Mouse (Mus musculus) cerebellum, postnatal 25 days (tissue): ENCODE results near the gene Zfp518b.

Experiments used
- DNase-seq, 2 experiments: peaks; one replicate each; pipeline ENCODE4 v3.0.0; 2021; ENCODE audit warnings: mixed read lengths in 2 of 2

Zfp518b gene

DNA sequence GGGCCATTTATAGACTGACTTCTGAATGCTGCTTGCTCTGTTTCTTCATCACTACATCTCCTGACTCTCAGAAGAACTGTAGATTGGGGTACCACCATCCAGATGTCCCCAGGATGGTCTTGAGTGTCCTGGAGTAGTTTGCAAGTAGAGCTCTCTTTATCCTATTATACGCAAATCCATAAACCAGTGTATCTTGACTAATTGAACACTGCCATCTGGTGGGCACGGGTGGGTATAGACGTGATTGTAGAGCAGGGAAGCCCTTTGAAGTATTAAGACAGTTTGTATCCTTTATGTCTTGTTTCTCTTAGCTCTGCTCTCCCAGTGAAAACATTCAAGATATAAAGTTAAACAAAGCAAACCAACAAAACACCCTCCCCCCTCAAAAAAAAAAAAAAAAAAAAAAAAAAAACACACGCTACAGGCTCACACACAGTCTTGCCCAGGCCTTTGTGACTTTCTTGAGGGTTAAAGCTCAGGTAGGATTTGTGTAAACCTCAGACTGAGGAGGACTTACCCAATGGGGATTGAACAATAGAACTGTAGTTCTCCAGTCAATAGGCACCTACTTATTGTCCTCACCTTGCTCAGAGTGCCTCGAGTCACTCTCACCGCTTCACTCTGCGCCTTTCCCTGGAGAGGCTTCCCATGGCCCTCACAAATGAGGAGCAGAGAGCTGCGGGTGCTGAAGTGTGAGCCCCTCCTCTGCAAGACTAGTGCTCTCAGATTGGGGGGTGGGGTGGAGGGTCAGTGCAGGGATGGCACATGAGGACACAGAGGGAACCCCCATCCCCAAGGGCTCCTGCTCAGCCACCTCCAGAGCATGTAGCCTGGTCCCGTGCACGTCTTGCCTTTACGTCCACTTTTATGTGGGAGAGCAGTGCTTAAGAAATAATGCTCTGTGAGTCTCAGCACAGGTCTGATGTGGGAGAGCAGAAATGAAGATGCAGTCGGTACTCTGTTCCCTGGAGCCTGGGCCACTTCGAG, 51.9 kb downstream of the Zfp518b start:
- peak; percentile 81 to 90 for DNase-seq

DNA sequence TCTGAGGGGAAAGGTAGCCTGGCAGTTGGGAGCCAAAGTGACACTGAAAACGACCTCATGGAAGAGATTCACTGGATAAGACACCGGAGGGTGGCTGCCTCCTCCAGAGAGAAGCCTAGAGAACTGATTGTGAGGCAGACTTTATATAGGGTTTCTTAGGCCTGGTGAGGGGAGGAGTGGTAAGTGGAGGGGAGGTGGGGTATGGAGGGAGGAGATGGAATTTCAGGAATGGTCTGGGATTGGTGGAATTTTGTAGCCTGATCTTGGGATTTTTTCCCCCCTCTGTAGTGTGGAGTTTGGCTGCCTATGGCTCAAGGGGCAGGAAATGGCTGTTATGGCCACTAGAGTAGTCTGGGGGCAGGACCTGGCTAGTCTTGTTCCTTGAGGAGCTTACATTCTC, 56.6 kb downstream of the Zfp518b start:
- DNase-seq = no peak

DNA sequence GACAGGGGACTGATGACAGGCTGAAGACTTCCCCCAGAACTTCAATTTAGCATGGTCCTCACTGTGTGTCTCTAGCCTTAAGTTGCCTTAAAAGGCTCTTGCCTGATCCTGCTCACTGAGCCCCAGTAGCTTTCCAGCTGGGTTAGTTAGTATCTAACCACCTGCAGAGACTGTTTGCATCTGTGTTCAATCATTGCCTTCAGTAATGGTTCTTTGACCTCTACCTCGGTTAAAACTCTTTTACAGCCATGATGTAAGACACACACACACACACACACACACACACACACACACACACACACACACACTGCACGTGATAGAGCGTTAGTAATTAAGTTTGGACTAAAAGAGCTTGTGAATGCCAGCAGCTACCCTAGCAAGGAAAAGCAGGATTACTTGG, 57.7 kb downstream of the Zfp518b start:
- DNase-seq = no peak

DNA sequence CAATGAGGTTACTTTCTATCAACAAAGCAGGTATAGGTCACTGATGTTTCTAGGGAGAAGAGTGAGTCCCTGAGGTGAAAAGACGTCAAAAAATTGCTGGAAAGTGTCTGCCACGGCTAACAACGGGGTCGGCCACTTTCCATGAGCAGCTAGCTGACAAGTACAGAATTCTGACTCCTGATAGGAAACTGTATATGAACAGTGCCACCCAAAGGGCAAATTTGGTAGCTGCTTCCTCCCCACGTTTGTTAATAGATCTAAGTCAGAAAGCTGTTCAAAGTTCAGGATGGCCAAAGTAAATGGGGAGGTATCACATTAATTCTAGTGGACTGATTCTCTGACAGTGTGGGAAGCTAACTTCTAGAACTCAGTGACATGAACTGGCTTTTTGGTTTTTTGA, 63.8 kb downstream of the Zfp518b start:
- peak; percentile 53 to 81 for DNase-seq

DNA sequence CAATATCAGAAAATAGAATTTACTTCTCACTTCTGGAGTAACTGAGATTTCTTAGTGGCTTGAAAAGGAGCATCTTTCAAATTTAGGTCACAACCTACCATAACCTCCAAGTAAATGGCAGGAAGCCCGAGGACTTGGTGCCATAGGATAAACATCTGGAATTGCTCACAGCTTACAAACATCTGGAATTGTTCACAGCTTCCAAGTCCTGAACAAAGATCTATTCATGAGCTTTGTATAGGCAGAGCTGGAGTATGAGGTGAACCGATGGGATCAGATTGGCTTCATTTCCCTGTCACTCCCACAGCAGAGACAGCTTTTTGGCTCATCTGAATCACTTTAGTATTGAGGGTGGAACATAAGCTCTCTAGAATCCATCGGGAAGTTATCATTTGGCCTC, 65.7 kb downstream of the Zfp518b start:
- no peak for DNase-seq
